Mouse (Mus musculus) spleen, adult 18-20 months (tissue): ENCODE data around the gene Olfr933.

ENCODE experiments used
- DNase-seq, 2 experiments: peaks; one replicate each; pipeline ENCODE4 v3.0.0; 2022; ENCODE audit warnings: mixed read lengths in 2 of 2

Olfr933 gene

DNA sequence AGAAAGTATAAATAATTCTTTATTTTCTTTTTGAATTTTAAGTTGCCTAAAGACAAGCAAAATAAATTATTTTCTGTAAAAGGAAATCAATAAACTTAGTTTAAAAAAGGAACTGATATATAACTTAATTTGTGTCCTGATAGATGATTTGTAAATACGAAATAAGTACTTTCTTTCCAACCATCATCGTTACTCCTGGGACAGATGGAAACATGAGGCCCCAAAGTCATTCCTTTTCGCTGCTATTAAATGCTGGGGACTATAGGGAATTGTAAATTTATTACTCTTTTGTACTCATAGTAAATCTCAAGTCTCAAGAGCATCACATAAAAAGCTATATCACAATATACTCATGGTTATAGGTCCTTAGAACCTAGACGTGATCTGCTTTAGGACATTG lies at the start of gene Olfr933:
Gene Olfr933, plus strand, starts transcription at position 301 of the 400 bp plus-strand sequence.
- DNase-seq: no peak

DNA sequence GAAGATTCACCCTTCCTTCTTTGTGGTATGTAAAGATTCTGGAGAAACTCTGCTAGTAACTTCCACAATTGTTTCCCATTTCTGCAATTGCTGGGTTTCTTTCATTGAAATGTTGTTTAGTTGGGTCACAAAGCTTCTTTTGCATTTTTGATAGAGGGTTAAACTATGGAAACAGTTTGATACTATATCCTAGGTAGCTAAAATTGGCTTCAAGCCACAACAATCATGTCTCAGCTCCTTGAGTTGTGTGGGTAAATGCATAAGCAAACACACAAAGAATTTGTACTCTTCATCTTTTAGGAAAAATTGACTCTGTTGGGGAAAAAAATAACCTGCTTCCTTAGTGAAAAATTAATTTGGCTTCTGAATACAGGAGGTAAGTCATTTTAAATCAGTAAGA lies 42.6 kb upstream of the Olfr933 start, which contains the start of gene Olfr930:
Gene Olfr930, plus strand, starts transcription at position 301 of the 400 bp plus-strand sequence.
- no peak for DNase-seq

DNA sequence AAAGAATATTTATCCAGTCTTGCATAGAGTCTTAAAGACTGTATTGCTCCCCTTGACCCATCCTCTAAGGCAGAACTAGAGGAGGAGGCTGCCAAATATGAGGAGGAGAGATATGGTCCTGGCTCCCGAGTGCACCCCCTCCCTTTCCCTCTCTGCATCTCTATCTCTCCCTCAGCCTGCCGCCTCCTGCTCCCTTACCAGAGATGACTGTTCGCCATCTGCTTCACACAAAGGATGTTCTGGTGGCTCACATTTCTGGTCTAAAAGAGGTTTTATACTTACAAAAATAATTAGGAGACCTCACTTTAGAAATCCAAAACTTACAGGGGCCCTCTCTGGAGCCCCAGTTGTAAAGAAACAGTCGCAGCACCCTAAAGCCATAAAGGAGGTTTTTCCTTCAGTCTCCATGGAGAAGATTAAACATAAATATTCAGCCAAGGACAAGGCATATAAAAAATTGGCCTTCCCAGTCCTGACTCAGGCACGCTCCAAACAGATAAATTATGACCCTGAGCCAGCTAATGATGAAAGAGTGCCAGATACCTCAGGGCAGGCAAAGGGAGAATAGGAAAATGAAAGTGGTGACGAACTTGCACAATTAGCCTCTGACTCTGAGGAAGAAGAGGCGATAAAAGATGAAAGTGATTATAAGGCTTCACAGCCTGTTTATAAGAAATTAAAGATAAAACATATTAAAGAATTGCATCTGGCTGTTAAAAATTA lies 18.6 kb upstream of the Olfr933 start:
- no peak for DNase-seq

DNA sequence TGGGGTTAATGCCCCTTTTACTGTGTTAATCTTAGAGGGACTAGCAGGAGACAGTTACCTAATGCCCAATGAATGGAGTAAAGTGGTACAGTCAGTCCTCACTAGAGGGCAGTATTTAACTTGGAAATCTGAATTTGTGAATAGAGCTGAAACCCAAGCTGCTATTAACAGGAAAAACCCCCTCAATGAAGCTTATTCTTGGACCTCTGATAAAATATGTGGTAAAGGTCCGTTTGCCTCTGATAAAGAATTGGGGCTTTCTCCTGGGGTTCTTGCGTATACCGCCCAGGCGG lies 18.0 kb upstream of the Olfr933 start:
- DNase-seq: no peak

DNA sequence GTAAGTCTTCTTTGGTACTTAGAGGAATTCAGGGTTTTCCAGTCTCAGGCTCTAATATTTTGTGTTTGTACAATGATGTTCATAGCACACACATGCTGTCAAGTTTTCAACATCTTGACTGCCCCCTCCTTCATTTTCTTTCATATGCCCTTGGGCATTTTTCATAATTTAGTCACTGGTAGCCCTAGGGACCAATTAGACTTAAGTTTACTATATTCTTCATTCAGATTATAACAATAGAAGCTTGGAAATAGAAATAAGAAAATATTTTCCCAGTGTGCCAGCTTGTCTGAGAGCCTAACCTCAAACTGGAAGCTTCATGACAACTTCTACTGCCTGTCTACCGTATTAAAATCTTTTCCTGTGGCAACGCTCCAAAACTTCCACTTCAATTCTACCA lies 16.1 kb downstream of the Olfr933 start, which contains the start of gene Olfr934:
Gene Olfr934, minus strand, starts transcription at position 101 of the 400 bp plus-strand sequence.
- DNase-seq: no peak

DNA sequence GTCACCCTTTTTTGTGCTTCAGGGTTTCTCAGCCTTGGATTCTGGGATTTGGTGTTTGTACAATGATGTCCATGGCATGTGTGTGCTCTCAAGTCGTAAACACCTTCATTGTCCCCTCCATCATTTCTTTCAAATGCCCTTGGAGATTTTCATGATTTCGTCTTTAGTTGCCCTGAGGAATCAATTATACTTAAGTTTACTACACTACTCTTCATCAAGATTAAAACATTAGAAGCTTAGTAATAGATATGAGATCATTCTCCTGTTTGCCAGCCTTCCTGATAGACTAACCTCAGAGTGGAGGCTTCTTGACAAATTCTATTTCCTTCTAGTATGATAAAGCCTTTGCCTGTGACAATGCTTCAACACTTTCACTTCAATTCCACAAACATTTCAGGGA lies 27.5 kb downstream of the Olfr933 start, which contains the start of gene Olfr935:
Gene Olfr935, minus strand, starts transcription at position 101 of the 400 bp plus-strand sequence.
- DNase-seq: no peak

DNA sequence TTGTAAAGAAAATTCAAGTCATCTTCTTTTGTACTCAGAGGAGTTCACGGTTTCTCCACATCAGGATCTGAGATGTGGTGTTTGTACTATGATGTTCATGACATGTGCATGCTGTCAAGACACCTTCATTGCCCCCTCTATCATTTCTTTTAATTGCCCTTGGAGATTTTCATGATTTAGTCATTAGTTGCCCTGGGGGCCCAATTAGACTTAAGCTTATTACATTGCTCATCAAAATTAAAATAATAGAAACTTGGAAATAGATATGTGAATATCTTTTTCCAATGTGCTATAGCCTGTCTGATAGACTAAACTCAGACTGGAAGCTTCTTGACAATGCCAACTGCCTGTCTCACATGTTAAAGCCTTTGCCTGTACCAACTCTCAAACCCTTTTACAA lies 51.2 kb downstream of the Olfr933 start, which contains the start of gene Olfr146:
Gene Olfr146, minus strand, starts transcription at position 101 of the 400 bp plus-strand sequence.
- DNase-seq: no peak
